Mouse (Mus musculus) kidney, postnatal 36 days (tissue): Measurements from ENCODE around the gene Cfap74.
"Not testable (repeated sequence)": the region's sequence is repeated elsewhere in the genome, so short reads cannot be mapped to it uniquely, and the experiment has no call there.

Experiments
- DNase-seq, 2 experiments: peaks; one replicate each; pipeline ENCODE4 v3.0.0; 2021 to 2022; ENCODE audit warnings: mixed read lengths in 2 of 2

The Cfap74 gene

GRCm38 (mm10) chr4:155408695-155409057 is 314 bp upstream of the Cfap74 start:
- no peak for DNase-seq

- no peak for DNase-seq
Observed at GRCm38 (mm10) chr4:155412124-155412523, 3.1 kb downstream of the Cfap74 start.

- no peak for DNase-seq
Observed at GRCm38 (mm10) chr4:155413641-155414335, 4.8 kb downstream of the Cfap74 start.

- DNase-seq: no peak
Observed at GRCm38 (mm10) chr4:155414656-155415235, 5.8 kb downstream of the Cfap74 start.

DNA sequence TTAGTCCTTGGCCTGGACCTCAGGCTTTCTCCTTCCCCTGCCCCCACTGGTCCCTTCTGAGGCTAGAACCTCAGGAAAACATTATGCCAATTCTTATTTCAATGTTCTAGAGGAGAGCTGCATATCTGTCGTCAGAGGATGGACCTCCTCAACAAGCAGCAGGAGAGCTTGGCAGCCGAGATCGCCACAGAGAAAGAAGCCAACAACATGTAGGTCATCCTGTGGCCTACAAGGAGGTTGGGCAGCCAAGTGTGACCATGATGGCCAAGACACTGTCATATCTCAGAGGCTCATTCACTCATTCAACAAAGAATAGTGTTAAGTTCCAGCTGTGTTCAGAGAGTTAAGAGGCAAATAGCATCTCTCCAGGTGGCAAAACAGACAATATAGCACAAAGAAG is 11.1 kb downstream of the Cfap74 start:
- DNase-seq: no peak

DNA sequence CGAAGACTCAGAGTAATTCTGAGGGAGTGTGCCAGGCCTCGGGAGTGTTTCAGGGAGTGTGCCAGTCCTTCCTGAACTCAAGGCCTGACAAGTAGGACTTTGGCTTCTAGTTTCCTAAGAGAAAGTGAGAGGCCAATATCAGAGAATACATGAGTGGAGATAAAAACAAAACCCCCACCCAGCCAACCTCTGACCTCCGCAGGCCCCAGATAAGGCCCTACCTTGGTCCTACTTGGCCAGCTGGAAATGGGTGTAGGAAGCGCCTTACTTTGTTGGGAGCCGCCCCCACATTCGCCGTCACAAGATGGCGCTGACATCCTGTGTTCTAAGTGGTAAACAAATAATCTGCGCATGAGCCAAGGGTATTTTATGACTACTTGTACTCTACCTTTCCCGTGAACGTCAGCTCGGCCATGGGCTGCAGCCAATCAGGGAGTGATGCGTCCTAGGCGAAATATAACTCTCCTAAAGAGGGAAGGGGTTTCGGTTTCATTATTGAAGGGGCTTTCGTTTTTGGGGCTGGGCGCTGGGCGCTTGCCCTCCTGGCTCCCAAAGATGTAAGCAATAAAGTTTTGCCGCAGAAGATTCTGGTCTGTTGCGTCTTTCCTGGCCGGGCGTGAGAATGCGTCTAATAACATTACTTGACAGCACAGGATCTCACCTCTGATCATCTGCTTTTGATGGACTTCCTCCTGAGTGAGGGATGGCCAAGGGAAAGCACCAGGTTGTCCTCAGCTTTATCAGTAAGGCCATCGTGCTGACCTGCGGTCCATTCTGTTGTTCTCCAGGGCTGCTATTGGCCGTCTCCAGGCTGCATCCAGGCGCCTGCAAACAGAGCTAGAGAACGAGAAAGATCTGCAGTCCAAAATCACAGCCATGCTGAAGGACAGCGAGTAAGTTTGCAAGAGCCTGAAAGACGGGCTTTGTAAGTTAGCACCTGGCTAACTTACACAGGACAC is 12.7 kb downstream of the Cfap74 start:
- DNase-seq: not testable (repeated sequence)

DNA sequence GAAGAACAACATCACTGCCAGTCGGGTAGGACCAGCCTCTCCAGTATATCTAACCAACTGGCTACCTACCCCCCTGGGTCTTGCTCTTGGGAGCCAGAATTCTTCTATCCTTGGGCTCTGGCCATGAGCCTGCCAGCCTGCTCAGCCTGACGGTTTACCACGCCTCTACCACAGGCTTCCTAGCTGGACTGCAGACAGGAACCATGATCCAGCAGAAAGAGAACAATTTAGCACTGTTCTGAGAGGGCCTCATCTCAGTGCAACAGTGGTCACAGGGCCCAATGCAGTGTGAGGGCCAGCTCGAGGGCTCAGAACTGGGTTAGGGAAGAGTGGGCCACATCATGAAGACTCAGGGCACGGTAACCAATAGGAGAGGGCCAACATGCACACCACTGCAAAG is 15.0 kb downstream of the Cfap74 start:
- DNase-seq: no peak

GRCm38 (mm10) chr4:155426272-155426671 is 17.3 kb downstream of the Cfap74 start:
- no peak for DNase-seq

GRCm38 (mm10) chr4:155428442-155428841 is 19.5 kb downstream of the Cfap74 start:
- no peak for DNase-seq

- DNase-seq: no peak
Observed at GRCm38 (mm10) chr4:155429202-155429601, 20.2 kb downstream of the Cfap74 start.

DNA sequence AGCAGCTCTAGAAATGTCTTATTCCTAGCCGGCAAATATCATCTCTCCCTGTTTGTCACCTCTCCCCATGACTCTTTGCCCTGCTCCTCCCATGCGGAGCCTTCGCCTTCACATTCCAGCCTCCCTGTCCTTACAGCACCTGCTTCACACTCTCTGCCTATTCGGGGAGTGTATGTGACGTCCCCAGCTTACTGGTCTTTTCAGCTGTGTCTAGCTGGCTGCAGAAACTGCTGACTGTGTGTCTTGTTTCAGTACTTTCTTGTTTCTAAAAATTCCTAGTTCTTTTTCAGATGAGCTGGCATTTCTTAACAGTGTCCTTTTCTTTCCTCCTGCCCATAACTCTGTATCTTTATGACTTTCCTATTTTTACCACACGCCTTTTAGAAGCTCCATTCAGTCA is 23.4 kb downstream of the Cfap74 start:
- no peak for DNase-seq

- DNase-seq: peak; percentile 23 to 39
Observed at GRCm38 (mm10) chr4:155433993-155434392, 25.0 kb downstream of the Cfap74 start.

- DNase-seq: no peak
Observed at GRCm38 (mm10) chr4:155442808-155443207, 33.8 kb downstream of the Cfap74 start.

- DNase-seq: no peak
Observed at GRCm38 (mm10) chr4:155451597-155451996, 42.6 kb downstream of the Cfap74 start.

- no peak for DNase-seq
Observed at GRCm38 (mm10) chr4:155458575-155458974, 49.6 kb downstream of the Cfap74 start.

DNA sequence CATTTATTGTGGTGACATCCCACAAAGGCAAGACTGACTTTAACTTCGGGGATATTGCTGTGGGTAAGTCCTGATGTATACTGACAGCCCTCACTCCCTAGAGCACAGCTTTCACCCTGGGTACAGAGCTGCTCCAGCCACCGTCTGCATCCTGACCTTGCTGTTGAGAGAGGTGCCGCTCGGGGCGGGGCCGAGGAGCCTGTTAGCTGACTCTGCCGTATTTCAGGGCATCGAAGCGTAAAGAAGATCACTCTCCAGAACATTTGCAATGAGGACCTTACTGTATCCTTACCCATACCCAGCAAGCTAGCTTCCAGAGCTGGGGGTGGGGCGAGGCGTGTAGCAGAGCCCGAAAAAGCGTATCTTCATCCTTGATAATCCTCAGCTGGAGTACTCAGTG is 54.1 kb downstream of the Cfap74 start:
- peak; percentile 31 to 67 for DNase-seq

GRCm38 (mm10) chr4:155463611-155464010 is 54.6 kb downstream of the Cfap74 start:
- DNase-seq: no peak

DNA sequence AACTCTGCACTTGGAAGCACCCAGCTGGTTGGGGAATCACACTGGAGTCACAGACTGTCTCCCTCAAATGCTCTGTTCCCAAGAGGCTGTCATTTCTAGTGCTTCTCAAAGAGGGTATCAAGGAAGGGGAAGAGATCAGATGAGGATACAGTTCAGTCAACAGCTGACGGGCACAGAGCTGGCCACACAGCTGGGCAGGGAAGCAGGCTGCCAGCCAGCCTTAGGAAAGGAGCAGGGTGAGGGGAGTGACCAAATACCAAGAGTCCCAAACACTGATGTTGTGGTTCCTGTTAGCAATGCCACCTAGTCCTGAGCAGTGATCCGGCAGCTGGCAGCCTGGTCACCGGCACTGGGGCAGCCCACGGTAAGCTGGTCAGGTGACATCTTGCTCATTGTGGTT is 55.1 kb downstream of the Cfap74 start:
- DNase-seq: no peak

- no peak for DNase-seq
Observed at GRCm38 (mm10) chr4:155465607-155466006, 56.6 kb downstream of the Cfap74 start.

- no peak for DNase-seq
Observed at GRCm38 (mm10) chr4:155466080-155466479, 57.1 kb downstream of the Cfap74 start.

DNA sequence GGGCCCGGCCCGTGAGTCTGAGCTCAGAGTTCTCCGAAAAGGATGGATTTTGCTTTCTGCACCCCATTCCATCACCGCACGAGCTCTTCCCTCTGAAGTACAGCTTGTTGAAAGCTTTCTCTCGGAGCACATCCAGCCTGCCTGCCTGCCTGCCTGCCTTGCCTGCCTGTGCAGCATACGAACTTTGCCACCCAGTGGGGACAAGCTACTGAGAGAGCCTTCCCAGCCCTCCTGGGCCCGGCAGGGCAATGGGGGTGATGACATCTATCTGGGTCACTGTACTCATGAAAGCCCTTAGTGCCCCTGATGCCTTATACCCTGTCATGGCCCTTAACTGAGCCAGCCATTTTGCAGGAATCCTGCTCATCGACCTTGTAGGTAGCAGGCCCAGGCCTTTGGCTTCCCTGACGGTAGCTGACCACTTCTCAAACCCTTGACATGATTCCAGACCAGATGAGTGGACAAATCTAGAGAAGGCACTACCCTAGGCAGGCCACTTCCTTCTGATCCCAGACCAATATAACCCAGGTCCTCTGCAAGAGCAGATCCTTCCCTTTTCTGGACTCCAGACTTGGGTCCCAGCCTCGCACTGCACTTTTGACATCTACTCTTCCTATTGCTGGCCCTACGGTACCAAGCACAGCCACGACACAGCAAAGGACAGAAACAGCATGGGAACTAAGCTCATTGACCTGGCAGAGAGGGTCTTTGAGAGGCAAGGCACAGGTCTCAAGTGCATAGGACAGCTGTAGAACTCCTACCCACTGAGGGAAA is 58.4 kb downstream of the Cfap74 start:
- DNase-seq: no peak

DNA sequence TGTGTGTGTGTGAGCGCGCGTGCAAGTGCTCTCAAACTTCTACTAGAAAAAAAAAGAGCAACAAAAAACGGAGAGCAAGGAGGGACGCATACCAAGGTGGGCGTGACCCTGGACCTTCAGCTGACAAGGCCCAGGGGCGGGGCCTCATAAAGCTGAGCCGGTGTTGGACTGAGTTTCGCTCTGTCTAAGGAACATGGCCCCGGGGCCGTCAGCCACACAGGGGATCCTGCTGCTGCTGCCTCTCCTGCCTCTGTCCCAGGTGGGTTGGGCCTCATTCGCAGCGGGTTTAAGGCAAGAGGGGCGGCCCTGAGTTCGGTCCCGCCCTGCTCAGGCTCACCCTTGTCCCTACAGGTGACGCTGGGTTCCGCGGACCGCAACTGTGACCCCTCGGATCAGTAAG is 60.0 kb downstream of the Cfap74 start, which contains the start of gene Tmem52:
Gene Tmem52 (plus strand): TSS at position 163 of the 400 bp plus-strand sequence.
- peak; percentile 68 to 73 for DNase-seq
